Mouse (Mus musculus): ENCODE measurements around the gene Gm3095.
"Not testable (repeated sequence)": the region's sequence is repeated elsewhere in the genome, so short reads cannot be mapped to it uniquely, and the experiment has no call there.

Gene Gm3095

DNA sequence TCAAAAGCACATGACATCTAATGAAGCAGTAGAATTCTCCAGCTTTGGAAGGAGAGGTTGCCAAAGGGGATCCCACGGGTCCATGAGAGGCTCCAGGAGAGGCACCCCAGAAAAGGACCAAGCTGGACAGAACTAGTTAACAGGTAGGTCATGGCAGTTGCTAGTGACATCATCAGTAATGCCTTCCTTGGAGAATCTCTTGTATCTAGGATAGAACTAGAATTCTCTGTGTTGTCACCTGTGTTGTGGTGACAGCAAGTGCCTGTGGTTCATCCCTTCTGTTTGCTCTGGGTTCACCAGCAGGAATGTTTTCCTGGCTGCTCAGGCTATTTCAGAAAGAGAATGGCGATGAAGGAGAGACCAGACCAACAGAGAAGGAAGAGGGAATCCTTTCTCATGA is at the start of gene Gm3095:
Gene Gm3095, plus strand, starts transcription at position 301 of the 400 bp plus-strand sequence.
- not testable (repeated sequence) for DNase-seq (ENCODE audit: low spot score in 2 of 2)

- DNase-seq (ENCODE audit: low spot score in 2 of 2) = not testable (repeated sequence)
Measured at GRCm38 (mm10) chr14:3931456-3931855, 31.9 kb upstream of the Gm3095 start, which contains the start of gene Gm3029. Gm3029 (plus strand) TSS chr14:3931756.

DNA sequence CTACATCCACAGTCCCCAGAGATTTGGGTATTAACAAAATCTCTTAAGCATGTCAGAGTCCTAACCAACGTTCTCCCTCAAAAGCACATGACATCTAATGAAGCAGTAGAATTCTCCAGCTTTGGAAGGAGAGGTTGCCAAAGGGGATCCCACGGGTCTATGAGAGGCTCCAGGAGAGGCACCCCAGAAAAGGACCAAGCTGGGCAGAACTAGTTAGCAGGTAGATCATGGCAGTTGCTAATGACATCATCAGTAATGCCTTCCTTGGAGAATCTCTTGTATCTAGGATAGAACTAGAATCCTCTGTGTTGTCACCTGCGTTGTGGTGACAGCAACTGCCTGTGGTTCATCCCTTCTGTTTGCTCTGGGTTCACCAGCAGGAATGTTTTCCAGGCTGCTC is 34.7 kb downstream of the Gm3095 start, which contains the start of gene Gm3099:
Gene Gm3099, plus strand, starts transcription at position 301 of the 400 bp plus-strand sequence.
- not testable (repeated sequence) for DNase-seq (ENCODE audit: low spot score in 2 of 2)
